Mouse (Mus musculus) cerebellum, adult 9-10 months (tissue): ENCODE measurements at regions not wholly inside any gene's neighbourhood (a gene's known extent, or its start where the extent isn't known, plus 50 kb on each side); places are given as distances from the start of the nearest gene placed in this dataset.

ENCODE experiments used
- DNase-seq: peaks from one replicate; pipeline ENCODE4 v3.0.0; 2022

DNA sequence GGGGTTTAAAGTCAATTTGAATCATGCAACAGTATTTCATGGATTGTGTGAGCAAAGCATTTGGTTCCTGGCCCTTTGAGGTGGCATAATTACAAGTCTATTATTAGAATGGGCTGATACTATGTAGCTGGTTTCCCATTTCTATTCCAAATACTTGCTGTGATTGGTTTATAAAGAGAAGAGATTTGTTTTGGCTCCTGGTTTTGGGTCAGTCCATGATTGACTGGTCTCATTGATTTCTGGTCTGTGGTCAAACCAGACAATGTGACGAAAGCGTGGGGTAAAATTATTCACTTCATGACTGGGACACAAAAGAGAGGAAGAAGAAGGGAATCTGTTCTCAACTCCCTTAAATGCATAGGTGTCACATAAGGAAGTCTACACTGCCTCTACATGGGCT lies 147.0 kb upstream of the Dlgap1 start:
- no peak for DNase-seq

DNA sequence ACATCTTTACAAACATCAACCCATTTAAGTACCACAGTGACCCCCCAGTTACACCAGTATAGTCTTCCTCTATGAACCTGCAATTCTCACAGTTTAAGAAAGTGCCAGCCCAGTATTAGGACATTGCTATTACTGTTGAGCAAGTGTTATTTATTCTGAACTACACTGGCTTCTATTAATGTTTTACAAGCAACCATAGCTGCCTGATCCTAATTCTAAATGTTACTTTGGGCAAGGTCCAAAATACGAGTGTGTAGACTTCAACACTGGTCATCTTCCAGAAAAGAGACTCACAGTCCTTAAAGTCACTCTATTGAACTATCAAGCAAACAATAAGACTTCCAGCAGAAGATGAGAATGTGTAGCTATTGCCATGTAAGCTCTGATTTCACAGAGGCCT lies 146.0 kb upstream of the Dlgap1 start:
- no peak for DNase-seq

DNA sequence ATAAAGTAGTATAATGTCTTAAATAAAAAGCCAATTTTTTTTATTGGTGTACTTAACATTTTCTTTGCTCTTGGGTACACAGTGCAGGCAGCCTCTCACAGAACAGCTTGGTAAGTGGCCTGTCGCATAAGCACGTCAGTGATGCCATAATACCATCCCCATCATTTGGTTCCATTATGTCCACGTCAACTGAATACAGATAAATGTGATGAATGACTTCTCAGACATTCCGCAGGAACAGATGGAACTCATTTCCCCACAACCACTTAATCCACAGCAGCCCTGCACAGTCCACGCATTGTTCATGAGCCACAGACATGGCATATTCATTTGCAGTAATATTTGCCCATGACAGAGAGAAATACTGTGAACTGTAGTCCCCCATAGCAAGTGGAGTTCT lies 127.6 kb upstream of the Dlgap1 start:
- DNase-seq = no peak

DNA sequence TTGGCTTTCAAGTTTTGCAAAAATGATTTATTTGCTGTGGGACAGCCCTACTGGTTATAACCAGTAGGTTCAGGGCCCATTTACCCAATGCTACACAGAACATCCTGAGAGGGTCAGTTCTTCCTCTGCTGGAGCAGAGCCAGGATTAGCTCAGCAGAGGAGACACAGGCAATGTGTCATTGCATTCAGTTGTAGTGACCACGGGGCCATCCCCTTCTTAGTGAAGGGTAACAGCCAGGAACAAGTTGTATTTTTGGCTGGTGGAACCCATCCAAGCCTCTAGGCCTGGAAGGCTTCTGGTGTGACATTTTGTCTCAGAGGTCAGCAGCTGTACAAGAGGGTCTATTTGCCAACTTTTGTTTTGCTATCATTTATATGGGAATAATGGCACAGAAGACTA lies 120.6 kb upstream of the Dlgap1 start:
- DNase-seq = no peak

DNA sequence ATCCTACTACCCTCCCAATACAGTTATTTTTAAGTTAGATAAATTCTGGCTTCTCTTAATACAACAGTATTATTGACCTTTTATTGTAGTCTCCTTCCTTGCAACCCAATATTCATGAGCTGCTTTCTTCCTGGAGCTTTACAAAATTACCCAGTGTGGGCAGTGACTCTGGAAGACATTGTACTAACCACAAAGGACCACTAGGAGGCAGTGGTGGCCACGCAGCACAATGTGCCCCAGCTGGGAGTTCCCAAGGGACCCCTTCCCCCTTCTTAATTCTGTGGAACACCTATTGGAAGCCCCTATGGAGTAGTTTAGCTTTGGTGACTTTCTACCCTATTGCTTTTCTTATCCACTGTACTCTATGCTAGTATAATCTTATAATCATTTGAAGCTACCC lies 118.8 kb upstream of the Dlgap1 start:
- no peak for DNase-seq

DNA sequence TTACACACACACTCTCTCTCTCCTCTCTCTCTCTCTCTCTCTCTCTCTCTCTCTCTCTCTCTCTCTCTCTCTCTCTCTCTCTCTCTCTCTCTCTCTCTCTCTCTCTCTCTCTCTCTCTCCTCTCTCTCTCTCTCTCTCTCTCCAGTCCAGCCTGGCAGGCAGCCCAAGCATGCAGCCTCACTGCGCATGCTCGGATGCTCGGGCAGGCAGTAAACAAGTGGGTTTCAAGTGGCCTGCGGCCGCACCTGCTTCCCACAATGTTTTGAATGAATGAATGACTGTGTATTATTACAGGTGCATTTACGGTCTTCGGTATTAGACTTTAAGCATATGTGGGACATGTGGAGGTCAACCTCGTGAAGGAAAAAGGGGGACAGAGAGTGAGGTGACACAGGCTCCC lies 88.9 kb upstream of the Dlgap1 start:
- peak; percentile 14 for DNase-seq

DNA sequence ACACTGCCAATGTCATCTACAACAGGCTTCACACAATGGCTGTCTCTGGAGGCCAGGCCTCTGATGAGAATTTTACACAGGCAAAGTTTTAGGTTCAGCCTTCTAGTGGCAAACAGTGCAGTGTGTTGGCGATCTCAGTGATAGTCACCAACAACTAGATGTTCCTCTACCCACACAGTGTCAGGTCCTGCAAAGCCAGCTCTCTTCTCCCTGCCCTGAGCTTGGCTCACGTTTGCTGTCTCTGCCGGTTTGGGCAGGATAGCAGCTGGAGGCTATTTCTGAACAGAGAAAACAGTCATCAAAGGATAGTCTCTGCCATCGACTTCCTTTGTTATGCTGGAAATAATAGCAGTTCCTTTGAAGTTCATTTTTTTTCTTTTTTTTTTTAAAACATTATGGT lies 74.9 kb upstream of the Dlgap1 start:
- no peak for DNase-seq
